ENCODE assay signal across 26 mouse cellular contexts in the genomic region with DNA sequence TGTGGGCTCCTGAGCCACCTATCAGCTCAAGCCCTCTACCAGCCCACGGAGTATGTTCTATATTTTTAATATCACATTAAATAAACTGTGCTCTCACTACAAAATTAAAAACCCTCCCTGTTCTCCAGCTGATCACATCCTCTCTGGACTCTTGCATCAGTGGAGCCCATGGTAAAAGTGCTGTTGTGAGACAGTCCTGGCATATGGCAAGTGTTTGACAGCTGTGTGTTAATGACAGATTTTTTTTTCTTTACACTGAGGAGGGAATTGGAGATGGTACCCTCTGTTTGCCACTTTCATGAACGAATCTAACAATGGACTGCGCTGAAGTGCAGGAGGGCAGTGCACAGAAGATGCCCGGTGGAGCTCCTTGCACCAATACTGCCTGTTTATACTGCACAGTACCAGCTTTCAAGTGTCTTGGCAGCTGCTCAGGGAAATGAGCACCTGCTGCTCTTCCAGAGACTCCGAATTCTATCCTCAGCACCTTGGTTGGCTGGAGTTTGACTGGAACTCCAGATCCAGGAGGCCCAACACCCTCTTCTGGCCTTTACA.
DNase-seq lines count a peak whose midpoint lies in the region; ATAC-seq lines count a peak whose summit lies in the region.
"Had no signal": no experiment of that assay in that cellular context is flagged by ENCODE, and none has a peak within 500 bp of the region (broad histone marks: within the 10 kb centered on the region; RNA-seq: fewer than 3 reads in every experiment).

No protein-coding gene starts in this region.

- no peak overlapping the region for H3K4me2 ChIP-seq in forebrain, embryonic 12.5 days
- H3K4me2 ChIP-seq in midbrain, embryonic 11.5 days = no peak overlapping the region
- no peak overlapping the region for H3K4me2 ChIP-seq in midbrain, embryonic 14.5 days (ENCODE audit: low read length)
- H3K4me2 ChIP-seq in forebrain, embryonic 14.5 days (ENCODE audit: low read length) = no peak overlapping the region
- H3K4me2 ChIP-seq: heart, embryonic 13.5 days; kidney, embryonic 15.5 days; limb, embryonic 12.5 days; liver, embryonic 15.5 days; lung, embryonic 14.5 days; neural tube, embryonic 12.5 days had no signal

- no peaks in the 10 kb centered on the region for H3K36me3 ChIP-seq in forebrain, embryonic 12.5 days (replicated peaks)
- no peaks in the 10 kb centered on the region for H3K36me3 ChIP-seq in forebrain, embryonic 10.5 days (replicated peaks)
- H3K36me3 ChIP-seq in midbrain, embryonic 11.5 days (ENCODE audit: control insufficient read depth, insufficient read depth, low read length) = no peaks in the 10 kb centered on the region
- no peaks in the 10 kb centered on the region for H3K36me3 ChIP-seq in midbrain, embryonic 14.5 days (ENCODE audit: control insufficient read depth, insufficient read depth, low read length)
- H3K36me3 ChIP-seq in forebrain, embryonic 14.5 days (ENCODE audit: control insufficient read depth, insufficient read depth, low read length) = no peaks in the 10 kb centered on the region
- H3K36me3 ChIP-seq: heart, embryonic 13.5 days; kidney, embryonic 15.5 days; limb, embryonic 12.5 days; liver, embryonic 15.5 days; neural tube, embryonic 12.5 days had no signal

- ATAC-seq in forebrain, embryonic 12.5 days (ENCODE audit: low FRiP score) = peak; percentile 36; the same call in 1 of the 2 replicates
- no peak for ATAC-seq in midbrain, embryonic 11.5 days (ENCODE audit: low FRiP score)
- ATAC-seq in midbrain, embryonic 14.5 days (ENCODE audit: low FRiP score, low TSS enrichment) = no peak
- peak; percentile 37; the same call in 1 of the 2 replicates for ATAC-seq in forebrain, embryonic 14.5 days
- ATAC-seq: CD4-positive, CD25-positive, alpha-beta regulatory T cell, adult 4 months had no signal

- H3K9me3 ChIP-seq in forebrain, embryonic 12.5 days = no peaks in the 10 kb centered on the region
- H3K9me3 ChIP-seq in forebrain, embryonic 10.5 days = no peaks in the 10 kb centered on the region
- H3K9me3 ChIP-seq in midbrain, embryonic 11.5 days (ENCODE audit: control insufficient read depth, low read length) = no peaks in the 10 kb centered on the region
- no peaks in the 10 kb centered on the region for H3K9me3 ChIP-seq in midbrain, embryonic 14.5 days (ENCODE audit: control insufficient read depth, low read length)
- H3K9me3 ChIP-seq in forebrain, embryonic 14.5 days (replicated peaks; ENCODE audit: control insufficient read depth, low read length) = no peaks in the 10 kb centered on the region
- H3K9me3 ChIP-seq: heart, embryonic 13.5 days; kidney, embryonic 15.5 days; limb, embryonic 12.5 days; liver, embryonic 15.5 days; neural tube, embryonic 12.5 days had no signal

- no peak overlapping the region for H3K27ac ChIP-seq in forebrain, embryonic 12.5 days
- H3K27ac ChIP-seq in forebrain, embryonic 10.5 days = no peak overlapping the region
- H3K27ac ChIP-seq in midbrain, embryonic 11.5 days (ENCODE audit: low read depth, low read length) = no peak overlapping the region
- H3K27ac ChIP-seq in midbrain, embryonic 14.5 days (replicated peaks; ENCODE audit: low read depth, low read length) = no peak overlapping the region
- H3K27ac ChIP-seq in forebrain, embryonic 14.5 days (ENCODE audit: low read depth, low read length) = no peak overlapping the region
- H3K27ac ChIP-seq: heart, adult 2 months; heart, embryonic 13.5 days; kidney, embryonic 15.5 days; left cerebral cortex, adult 2 months; limb, embryonic 12.5 days; liver, embryonic 15.5 days; neural tube, embryonic 12.5 days had no signal

- no peak for DNase-seq in forebrain, embryonic 10.5 days (ENCODE audit: extremely low spot score, low spot score)
- DNase-seq in midbrain, embryonic 11.5 days (ENCODE audit: low spot score, missing footprints) = peak; percentile 76
- DNase-seq in midbrain, embryonic 14.5 days = no peak
- peak; percentile 8 for DNase-seq in brain, adult 2 months (ENCODE audit: low read depth, low spot score)
- DNase-seq in forebrain, embryonic 14.5 days (ENCODE audit: low spot score) = peak; percentile 34
- no peak for DNase-seq in gastrocnemius, adult 18-20 months (ENCODE audit: low spot score)
- DNase-seq in c-Kit-positive CD71-positive TER-119-positive erythroid progenitor cells, embryonic 14.5 days (ENCODE audit: low spot score) = no peak
- DNase-seq: adrenal gland, postnatal 25 days; cerebellum, postnatal 36 days; heart, adult 2 months; heart, postnatal 10 days; kidney, adult 18-20 months; kidney, postnatal 25 days; lung, embryonic 14.5 days; lung, postnatal 14 days; retina, postnatal 1 day; right cerebral cortex, postnatal 14 days; thymus, postnatal 4 days had no signal

- H3K27me3 ChIP-seq in forebrain, embryonic 12.5 days = no peaks in the 10 kb centered on the region
- no peaks in the 10 kb centered on the region for H3K27me3 ChIP-seq in forebrain, embryonic 10.5 days (ENCODE audit: poor library complexity, severe bottlenecking)
- no peaks in the 10 kb centered on the region for H3K27me3 ChIP-seq in midbrain, embryonic 11.5 days (ENCODE audit: control insufficient read depth, insufficient read depth, low read length)
- H3K27me3 ChIP-seq in midbrain, embryonic 14.5 days (ENCODE audit: control insufficient read depth, insufficient read depth, low read length) = no peaks in the 10 kb centered on the region
- H3K27me3 ChIP-seq in forebrain, embryonic 14.5 days (replicated peaks; ENCODE audit: control insufficient read depth, insufficient read depth, low read length) = no peaks in the 10 kb centered on the region
- H3K27me3 ChIP-seq: heart, embryonic 13.5 days; kidney, embryonic 15.5 days; limb, embryonic 12.5 days; liver, embryonic 15.5 days; neural tube, embryonic 12.5 days had no signal

- WGBS in forebrain, embryonic 12.5 days = 72% methylated on average over 5 of the region's 5 CpGs
- 89% methylated on average over 5 of the region's 5 CpGs for WGBS in forebrain, embryonic 10.5 days
- 83% methylated on average over 5 of the region's 5 CpGs for WGBS in midbrain, embryonic 11.5 days
- WGBS in midbrain, embryonic 14.5 days = 71% methylated on average over 5 of the region's 5 CpGs
- WGBS in forebrain, embryonic 14.5 days = 64% methylated on average over 5 of the region's 5 CpGs

- H3K4me3 ChIP-seq in forebrain, embryonic 12.5 days (replicated peaks) = no peak overlapping the region
- no peak overlapping the region for H3K4me3 ChIP-seq in forebrain, embryonic 10.5 days
- no peak overlapping the region for H3K4me3 ChIP-seq in midbrain, embryonic 11.5 days (ENCODE audit: low read depth, low read length)
- H3K4me3 ChIP-seq in midbrain, embryonic 14.5 days (replicated peaks; ENCODE audit: low read depth, low read length) = no peak overlapping the region
- H3K4me3 ChIP-seq in forebrain, embryonic 14.5 days (ENCODE audit: low read depth, low read length) = no peak overlapping the region
- H3K4me3 ChIP-seq: heart, adult 2 months; heart, embryonic 13.5 days; kidney, embryonic 15.5 days; left cerebral cortex, adult 2 months; limb, embryonic 12.5 days; liver, embryonic 15.5 days; neural tube, embryonic 12.5 days had no signal

- no peak overlapping the region for H3K9ac ChIP-seq in forebrain, embryonic 12.5 days
- no peak overlapping the region for H3K9ac ChIP-seq in midbrain, embryonic 11.5 days (ENCODE audit: low read length)
- H3K9ac ChIP-seq in midbrain, embryonic 14.5 days (replicated peaks; ENCODE audit: low read length) = no peak overlapping the region
- no peak overlapping the region for H3K9ac ChIP-seq in forebrain, embryonic 14.5 days (ENCODE audit: low read length)
- H3K9ac ChIP-seq: heart, embryonic 13.5 days; kidney, embryonic 15.5 days; limb, embryonic 12.5 days; liver, embryonic 15.5 days; lung, embryonic 14.5 days; neural tube, embryonic 12.5 days had no signal

- no peaks in the 10 kb centered on the region for H3K4me1 ChIP-seq in forebrain, embryonic 12.5 days
- peaks cover 7% of the 10 kb centered on the region for H3K4me1 ChIP-seq in forebrain, embryonic 10.5 days
- H3K4me1 ChIP-seq in midbrain, embryonic 11.5 days (ENCODE audit: control insufficient read depth, insufficient read depth, low read length) = no peaks in the 10 kb centered on the region
- H3K4me1 ChIP-seq in midbrain, embryonic 14.5 days (ENCODE audit: control insufficient read depth, insufficient read depth, low read length) = no peaks in the 10 kb centered on the region; the same call in 1 of the 2 replicates
- H3K4me1 ChIP-seq in forebrain, embryonic 14.5 days (ENCODE audit: control insufficient read depth, insufficient read depth, low read length) = no peaks in the 10 kb centered on the region
- H3K4me1 ChIP-seq: kidney, embryonic 15.5 days; liver, embryonic 15.5 days; neural tube, embryonic 12.5 days had no signal

Comparison
In these comparisons a context has a peak if more than half of its experiments do, and no peak if none do; other contexts are left out.
1. DNase-seq: peak in midbrain, embryonic 11.5 days (single experiment), brain, adult 2 months (single experiment) and forebrain, embryonic 14.5 days (single experiment); none in forebrain, embryonic 10.5 days (single experiment), midbrain, embryonic 14.5 days (single experiment), gastrocnemius, adult 18-20 months (single experiment) and c-Kit-positive CD71-positive TER-119-positive erythroid progenitor cells, embryonic 14.5 days (single experiment).
2. ATAC-seq: peak in forebrain, embryonic 12.5 days (single experiment) and forebrain, embryonic 14.5 days (single experiment); none in midbrain, embryonic 11.5 days (single experiment) and midbrain, embryonic 14.5 days (single experiment).